ENCODE assay signal across 9 mouse cellular contexts in the genomic region with DNA sequence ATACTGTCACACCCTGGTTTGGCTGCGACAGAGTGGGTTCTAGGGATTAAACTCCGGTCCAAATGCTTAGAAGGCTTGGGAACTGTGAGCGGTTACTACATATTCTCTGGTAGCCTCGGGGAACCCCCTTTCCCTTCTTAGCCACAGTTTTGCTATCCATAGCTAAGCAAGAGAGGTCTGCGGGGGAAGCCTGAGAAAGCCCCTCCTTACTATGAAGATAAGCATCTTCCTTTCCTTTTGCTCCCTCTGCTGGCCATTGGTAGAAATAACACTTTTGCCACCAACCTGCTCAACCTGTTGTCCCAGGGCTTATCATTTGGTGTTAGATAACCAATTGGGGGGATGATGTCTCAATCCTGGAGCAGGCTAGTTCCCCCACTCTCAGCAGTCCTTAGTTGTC.
DNase-seq lines count a peak whose midpoint lies in the region; ATAC-seq lines count a peak whose summit lies in the region.
"Had no signal": no experiment of that assay in that cellular context is flagged by ENCODE, and none has a peak within 500 bp of the region (broad histone marks: within the 10 kb centered on the region; RNA-seq: fewer than 3 reads in every experiment).

No protein-coding gene starts in this region.

- intact Hi-C loops in heart, postnatal 10 days (cut with DNase I): loop anchor here (10.0 kb wide), 1 partner anchor 687 kb away; no protein-coding TSS in a partner anchor

- no peak overlapping the region for H3K4me3 ChIP-seq in heart, embryonic 12.5 days
- H3K4me3 ChIP-seq: embryonic facial prominence, embryonic 15.5 days had no signal

- no peak overlapping the region for H3K4me2 ChIP-seq in heart, embryonic 12.5 days
- H3K4me2 ChIP-seq: embryonic facial prominence, embryonic 15.5 days had no signal

- WGBS in heart, embryonic 12.5 days: 77% methylated on average over 5 of the region's 5 CpGs

- H3K36me3 ChIP-seq in heart, embryonic 12.5 days: no peaks in the 10 kb centered on the region
- H3K36me3 ChIP-seq: embryonic facial prominence, embryonic 15.5 days had no signal

- no peak overlapping the region for H3K9ac ChIP-seq in heart, embryonic 12.5 days
- H3K9ac ChIP-seq: embryonic facial prominence, embryonic 15.5 days had no signal

- no peak overlapping the region for H3K27ac ChIP-seq in heart, embryonic 12.5 days (ENCODE audit: poor library complexity, severe bottlenecking)
- H3K27ac ChIP-seq: embryonic facial prominence, embryonic 15.5 days had no signal

- no peaks in the 10 kb centered on the region for H3K27me3 ChIP-seq in heart, embryonic 12.5 days (replicated peaks)
- H3K27me3 ChIP-seq: embryonic facial prominence, embryonic 15.5 days had no signal

- no peaks in the 10 kb centered on the region for H3K9me3 ChIP-seq in heart, embryonic 12.5 days (replicated peaks)
- H3K9me3 ChIP-seq: embryonic facial prominence, embryonic 15.5 days had no signal

- no peaks in the 10 kb centered on the region for H3K4me1 ChIP-seq in heart, embryonic 12.5 days (replicated peaks)
- H3K4me1 ChIP-seq: embryonic facial prominence, embryonic 15.5 days had no signal

- DNase-seq in heart, postnatal 10 days: peak; percentile 24 to 54
- DNase-seq in 416B (ENCODE audit: low read depth) (peak; percentile 68), MN1 (ENCODE audit: low spot score) (peak; percentile 43)
- DNase-seq in cerebellum, postnatal 25 days: peak; percentile 61 to 73
- DNase-seq in kidney, postnatal 14 days: peak; percentile 44
- DNase-seq in naive thymus-derived CD4-positive, alpha-beta T cell, adult 2 months (ENCODE audit: low read depth): peak; percentile 69
- DNase-seq in frontal cortex, postnatal 14 days (ENCODE audit: low spot score in 2 of 2): no peak

- no peak for ATAC-seq in heart, embryonic 12.5 days (ENCODE audit: insufficient number of reproducible peaks, low FRiP score)

Comparison
In these comparisons a context has a peak if more than half of its experiments do, and no peak if none do; other contexts are left out.
1. DNase-seq: peak in heart, postnatal 10 days (2 of 2), 416B (single experiment), MN1 (single experiment), cerebellum, postnatal 25 days (2 of 2), kidney, postnatal 14 days (single experiment) and naive thymus-derived CD4-positive, alpha-beta T cell, adult 2 months (single experiment); none in frontal cortex, postnatal 14 days (0 of 2).